Mouse (Mus musculus) spleen, postnatal 10 days (tissue): ENCODE results near the gene B3gnt5.
"Not testable (repeated sequence)": the region's sequence is repeated elsewhere in the genome, so short reads cannot be mapped to it uniquely, and the experiment has no call there.

Experiments used
- DNase-seq, 2 experiments: peaks; one replicate each; pipeline ENCODE4 v3.0.0; 2021 to 2022; ENCODE audit warnings: low spot score in 2 of 2

B3gnt5 gene

GRCm38 (mm10) chr16:19760074-19760473, at the start of gene B3gnt5:
Gene B3gnt5, plus strand, starts transcription at chr16:19760208.
- DNase-seq, result peak; percentile 12 to 52

DNA sequence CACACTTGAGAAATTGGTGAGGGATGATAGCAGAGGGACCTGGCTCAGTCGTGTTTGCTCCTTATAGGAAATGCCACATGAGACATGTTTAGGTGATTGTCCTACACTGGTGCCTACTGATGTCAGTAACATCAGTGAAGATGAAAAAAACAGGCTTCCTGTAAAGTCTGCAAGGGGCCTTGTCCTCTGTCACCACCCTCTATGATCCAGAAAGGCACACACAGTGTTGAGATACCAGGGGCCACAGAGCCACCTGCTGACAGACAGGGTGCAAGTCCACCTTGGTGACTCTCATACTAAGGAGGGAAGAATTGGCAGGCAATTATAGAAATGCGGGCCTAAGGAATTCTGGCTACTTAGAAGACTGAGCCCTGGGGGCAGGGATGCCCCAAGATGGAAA, 39.0 kb upstream of the B3gnt5 start:
- DNase-seq, result no peak

DNA sequence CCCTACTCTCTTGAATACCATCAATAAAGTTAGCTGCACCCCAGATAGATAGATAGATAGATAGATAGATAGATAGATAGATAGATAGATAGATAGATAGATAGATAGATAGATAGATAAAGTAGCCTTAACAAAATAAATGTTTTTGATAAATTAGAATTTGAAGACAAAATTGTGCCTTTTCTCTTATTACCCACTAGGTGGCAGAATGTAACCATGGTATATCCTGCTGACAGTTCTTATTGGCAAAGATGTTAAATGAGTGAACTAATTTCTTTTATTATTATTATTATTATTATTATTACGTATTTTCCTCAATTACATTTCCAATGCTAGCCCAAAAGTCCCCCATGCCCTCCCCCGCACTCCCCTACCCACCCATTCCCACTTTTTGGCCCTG, 35.9 kb upstream of the B3gnt5 start:
- DNase-seq, result not testable (repeated sequence)

DNA sequence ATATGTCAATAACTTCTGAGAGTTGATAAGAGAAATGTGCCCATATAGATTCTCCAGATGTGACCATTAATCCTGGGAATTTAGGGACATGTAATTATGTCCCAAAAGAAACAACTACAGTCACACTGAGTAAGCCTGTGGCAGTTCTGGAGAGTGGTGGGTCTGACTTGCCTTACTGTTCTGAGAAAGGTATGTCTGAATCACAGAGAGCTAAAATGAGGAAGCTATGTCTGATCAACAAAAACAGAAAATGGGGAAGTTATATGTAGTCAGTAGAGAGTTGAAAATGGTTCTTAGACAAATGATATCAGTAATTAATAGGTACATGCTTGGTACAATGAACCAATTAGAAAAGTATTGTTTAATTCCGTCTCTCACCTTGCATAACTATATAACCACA, 27.1 kb upstream of the B3gnt5 start:
- DNase-seq, result no peak

DNA sequence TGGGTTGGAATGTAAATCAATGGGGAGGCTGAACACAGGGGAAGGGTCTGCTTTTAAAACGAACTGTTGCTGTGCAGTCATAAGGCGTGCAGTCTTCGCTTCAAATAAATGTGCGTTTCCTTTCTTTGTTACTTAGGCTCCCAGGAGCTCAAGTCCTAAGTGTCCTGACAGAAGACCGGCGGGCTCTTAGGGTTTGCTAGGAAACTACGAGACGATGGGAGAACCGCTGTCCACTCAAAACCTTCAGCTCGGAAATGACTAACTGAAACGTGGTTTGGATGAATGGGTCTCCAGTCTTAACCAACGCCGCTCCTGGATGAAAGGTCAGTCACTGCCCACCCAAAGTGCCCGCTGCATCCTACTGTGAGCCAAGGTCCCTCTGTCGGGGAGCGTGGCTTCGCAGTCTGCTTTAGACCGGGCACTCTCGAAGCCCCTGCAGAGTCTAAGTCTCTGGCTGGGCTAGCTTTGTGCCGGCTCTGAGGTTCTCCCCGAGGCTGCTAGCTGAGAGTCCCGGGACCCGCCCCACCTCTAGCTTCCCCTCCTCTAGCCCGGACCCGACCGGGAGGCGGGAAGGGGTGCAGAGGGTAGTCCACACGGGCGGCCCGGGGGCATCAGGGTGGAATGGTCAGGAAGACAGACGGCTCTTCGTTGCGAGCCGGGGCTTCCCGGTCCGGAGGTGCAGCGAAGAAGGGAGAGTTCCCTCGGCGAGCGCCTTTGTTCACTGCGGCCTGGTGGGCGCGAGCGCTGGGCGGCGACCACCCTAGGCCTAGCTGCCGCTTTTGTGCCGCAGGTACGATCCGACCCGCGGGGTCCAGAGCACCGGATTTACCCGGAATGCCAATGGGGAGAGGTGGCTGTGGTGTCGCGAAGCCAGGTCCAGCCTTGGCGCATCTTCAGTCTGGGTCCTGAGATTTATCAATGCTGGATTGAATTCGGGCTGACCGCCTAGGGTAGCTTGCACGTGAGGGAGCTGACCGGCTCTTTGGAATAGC, 793 bp downstream of the B3gnt5 start:
- peak; percentile 22 to 44 for DNase-seq

DNA sequence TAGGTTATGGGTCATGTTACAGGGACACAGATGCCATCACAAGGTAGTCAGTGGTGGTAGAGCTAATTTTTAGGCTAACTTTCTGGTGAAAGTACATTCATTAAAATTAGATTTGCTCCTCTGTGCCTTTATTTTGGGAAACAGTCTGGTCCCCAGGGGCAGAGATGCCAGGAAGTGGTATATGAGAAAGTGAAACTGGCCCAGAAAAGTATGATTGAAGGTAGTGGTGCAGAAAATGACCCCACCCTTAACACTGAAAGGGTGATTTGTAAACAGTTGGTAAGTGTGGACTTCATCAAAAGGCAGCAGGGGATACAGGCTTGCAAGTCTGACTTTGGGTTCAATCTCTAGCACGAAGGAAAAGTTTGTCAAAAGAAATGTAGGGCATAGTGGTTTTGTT, 1.7 kb downstream of the B3gnt5 start:
- DNase-seq, result peak in 1 of 2 experiments; percentile 65

DNA sequence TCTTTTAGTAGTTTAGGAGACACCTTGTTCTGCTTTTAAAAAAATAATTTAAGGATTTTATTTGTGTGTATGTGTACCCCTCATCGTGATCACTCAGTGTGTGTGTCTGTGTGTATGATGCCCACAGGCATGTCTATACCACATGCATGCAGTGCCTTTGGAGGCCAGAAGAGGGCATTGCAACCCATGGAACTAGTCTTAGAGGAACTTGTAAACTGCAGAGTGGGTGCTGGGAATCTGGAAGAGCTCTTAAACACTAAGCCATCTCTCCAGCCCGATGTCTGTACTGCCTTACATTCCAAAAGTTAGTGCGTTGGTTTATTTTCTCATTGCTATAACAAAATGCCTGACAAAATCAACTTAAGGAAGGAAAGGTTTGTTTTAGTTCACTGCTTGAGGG, 6.1 kb downstream of the B3gnt5 start:
- peak in 1 of 2 experiments; percentile 23 for DNase-seq

DNA sequence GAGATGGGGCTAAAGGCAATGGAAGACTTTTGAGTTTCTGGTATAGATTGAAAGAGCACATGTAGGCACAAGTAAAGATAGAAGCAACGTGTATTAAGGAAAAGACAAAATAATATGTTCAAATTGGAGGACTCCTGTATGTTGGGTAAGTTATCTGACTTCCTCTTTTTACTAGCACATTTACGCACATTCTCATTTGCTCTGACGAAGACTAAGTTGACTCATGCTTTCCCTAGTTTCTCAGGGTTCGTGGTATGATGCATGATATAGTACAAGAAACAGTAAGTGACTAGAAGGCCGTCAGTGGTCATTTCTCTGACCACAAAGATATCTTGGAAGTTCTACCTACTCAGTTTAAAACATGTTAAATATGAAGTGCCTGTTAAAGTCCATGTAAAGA, 8.0 kb downstream of the B3gnt5 start:
- DNase-seq, result no peak

DNA sequence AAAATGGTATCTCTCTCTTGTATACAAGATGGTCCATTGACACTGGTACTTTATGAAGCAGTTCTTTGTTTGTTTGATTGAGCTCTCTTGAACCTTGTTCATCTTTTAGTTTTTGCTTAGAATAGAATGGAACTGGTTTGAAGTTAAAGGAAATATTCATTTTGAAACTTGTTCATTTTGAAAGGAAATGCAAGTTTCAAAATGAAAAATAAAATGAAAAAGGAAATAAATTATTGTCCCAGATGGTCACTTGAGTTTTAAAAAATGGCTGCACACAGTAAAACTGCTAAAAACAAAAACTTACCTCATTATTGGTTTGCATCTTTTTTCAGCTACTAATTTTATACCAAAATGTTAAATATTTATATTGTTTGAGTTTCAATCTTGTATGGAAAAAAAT, 12.0 kb downstream of the B3gnt5 start:
- DNase-seq, result no peak

DNA sequence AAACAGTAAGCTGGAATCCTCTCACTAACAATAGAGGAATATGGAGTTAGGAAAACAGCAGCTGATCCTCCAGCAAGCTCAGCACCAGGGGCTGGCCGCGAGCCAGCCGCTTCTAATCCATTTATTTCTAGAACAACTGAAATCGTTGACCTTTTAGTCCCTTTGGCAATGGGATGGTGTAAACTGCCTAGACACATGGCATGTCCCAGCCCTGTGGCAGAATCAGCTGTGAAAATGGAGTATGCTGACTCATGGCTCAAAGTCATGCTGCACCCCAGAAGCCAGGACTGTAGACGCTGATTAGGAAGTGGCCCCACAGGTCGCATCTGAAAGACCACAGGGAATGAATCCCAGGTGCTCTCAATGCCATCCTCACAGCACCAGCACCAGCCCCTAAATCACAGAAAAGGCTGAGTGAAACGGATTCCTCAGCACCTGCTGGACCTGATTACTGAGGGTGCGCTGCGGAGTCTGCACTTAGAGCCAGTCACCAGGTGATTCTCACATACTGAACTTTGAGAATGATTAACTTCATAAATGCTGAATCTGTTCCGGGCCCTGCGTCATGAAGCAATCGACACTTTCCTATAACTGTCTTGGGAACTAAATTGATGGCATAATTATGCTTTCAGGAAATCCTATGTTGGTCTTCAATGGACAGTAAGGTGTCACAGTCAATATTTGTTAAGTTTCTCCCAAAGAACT, 26.5 kb downstream of the B3gnt5 start:
- DNase-seq, result no peak

DNA sequence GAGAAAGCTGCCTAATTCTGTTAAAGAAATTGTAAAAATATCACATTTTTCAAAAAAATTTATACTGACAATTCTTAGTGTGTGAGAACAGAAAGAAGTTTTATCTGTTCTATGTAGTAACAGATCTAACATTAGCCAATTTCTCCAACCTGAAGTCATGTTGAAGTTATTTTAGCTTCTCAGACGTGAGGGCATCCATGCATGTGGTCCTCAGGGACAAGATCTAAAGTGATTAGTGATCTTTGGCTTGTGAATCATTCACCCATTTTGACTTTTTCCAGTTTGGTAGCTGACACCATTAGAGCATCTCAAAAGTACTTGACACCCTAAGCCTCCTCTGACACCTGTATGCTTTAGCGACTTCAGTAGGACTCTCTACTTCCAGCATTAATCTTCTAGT, 29.9 kb downstream of the B3gnt5 start:
- DNase-seq, result no peak

- DNase-seq, result no peak
These were observed 58.8 kb downstream of the B3gnt5 start for GRCm38 (mm10) chr16:19818801-19819200.
